Mouse (Mus musculus) heart, postnatal 14 days (tissue): ENCODE data around the gene Msl3l2. TPM values are rescaled to one million over a fixed set of nuclear protein-coding genes. Genes with fewer than 3 reads are reported as not detected.

Experiments used
- DNase-seq, 2 experiments: peaks; one replicate each; pipeline ENCODE4 v3.0.0; 2021 to 2022
- intact Hi-C: fragments of 180-260 bp; cut with DNase I; formaldehyde crosslinking; loops from one replicate; pipeline ENCODE4 v1.15.1; 2025
- total RNA-seq, 2 experiments: library from RNA; stranded (reverse); gene quantifications; 2 replicates each; pipeline ENCODE4 v1.2.3; 2021

The Msl3l2 gene
- total RNA-seq, 2 experiments from 2014 or later, result 2.0 to 2.4 TPM

- no peak for DNase-seq
- intact Hi-C loops, result no loop called here
Observed at GRCm38 (mm10) chr10:56165758-56166157, 59.0 kb downstream of the Msl3l2 start.

Other genes with a start within 250 kb of the Msl3l2 start
- 1 to 10 TPM; 3.8 to 4.0 TPM for gene Tbc1d32, start 121.8 kb downstream of the Msl3l2 start, total RNA-seq